Mouse (Mus musculus) T-helper 1 cell (primary cell): Measurements from ENCODE around the gene Gm10234.

Experiments used
- in situ Hi-C: fragments of 300-600 bp; cut with MboI, MseI; formaldehyde crosslinking; loops from one replicate; pipeline ENCODE4 v1.15.1; 2025; ENCODE audit warnings: high pct_unique_total_duplicates

Gene Gm10234

GRCm38 (mm10) chr6:95321812-95322211 lies at the start of gene Gm10234:
TSS of gene Gm10234 (plus strand) at chr6:95322112.
- in situ Hi-C loops: loop anchor here (5.0 kb wide), 1 partner anchor 1285 kb away; no protein-coding TSS in a partner anchor

- in situ Hi-C loops: no loop called here
Measured at GRCm38 (mm10) chr6:95277633-95278032, 44.3 kb upstream of the Gm10234 start.

- in situ Hi-C loops: no loop called here
Measured at GRCm38 (mm10) chr6:95296025-95296424, 25.9 kb upstream of the Gm10234 start.

DNA sequence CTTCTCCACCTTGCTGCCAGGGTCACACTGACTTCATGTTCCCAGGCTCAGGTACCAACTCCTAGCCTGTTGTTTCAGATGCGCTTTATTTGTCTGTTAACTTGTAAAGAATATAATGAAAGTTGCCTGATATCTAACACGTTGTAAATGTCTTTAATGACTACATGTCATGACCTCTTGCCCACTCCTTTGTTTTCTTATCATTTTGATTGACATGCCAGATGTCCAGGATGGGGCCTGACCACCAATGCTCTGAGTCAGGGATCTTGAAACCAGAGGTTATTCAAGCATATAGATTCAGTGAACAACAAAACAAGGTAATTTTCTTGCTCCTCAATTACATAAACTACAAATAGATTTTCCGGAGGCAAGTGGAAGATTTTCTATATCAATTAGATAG lies 23.5 kb upstream of the Gm10234 start:
- in situ Hi-C loops: no loop called here

DNA sequence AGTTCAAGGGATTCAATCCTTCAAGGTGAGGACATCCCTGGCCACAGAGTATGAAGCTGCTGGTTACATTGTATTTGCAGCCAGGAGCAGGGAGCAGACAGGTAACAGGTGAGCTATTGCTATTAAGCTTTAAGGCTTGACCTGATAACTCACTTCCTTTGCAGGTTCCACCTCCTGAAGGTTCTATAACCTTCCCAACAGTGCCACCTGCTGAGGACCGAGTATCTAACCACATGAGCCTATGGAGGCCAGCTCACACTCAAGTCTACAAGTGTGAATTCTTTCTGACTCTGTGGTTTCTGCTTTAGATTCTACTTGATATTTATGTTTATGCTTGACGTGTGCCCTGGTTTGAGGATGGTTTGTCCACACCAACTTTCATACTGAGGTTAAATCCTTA lies 21.3 kb upstream of the Gm10234 start:
- in situ Hi-C loops: no loop called here

DNA sequence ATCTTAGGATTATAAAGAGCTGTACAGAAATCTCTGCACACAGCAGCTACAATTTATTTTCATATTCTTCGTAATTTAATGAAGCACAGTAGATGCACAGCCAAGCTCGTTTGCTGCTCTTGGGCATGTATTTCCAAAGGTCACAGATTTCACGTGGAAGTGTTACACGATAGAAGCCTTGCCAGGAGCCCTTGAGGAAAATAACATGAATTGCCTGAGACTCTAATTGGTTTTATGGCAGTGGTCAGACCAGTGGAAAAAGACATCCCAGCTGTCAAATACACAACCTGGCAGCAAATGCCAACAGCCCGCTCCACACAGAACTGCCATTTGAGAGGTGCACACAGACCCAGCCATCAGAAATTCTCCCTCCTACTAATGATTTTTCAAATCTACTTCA lies 9.3 kb downstream of the Gm10234 start:
- in situ Hi-C loops: no loop called here

- in situ Hi-C loops: no loop called here
Measured at GRCm38 (mm10) chr6:95334781-95335180, 12.9 kb downstream of the Gm10234 start.

DNA sequence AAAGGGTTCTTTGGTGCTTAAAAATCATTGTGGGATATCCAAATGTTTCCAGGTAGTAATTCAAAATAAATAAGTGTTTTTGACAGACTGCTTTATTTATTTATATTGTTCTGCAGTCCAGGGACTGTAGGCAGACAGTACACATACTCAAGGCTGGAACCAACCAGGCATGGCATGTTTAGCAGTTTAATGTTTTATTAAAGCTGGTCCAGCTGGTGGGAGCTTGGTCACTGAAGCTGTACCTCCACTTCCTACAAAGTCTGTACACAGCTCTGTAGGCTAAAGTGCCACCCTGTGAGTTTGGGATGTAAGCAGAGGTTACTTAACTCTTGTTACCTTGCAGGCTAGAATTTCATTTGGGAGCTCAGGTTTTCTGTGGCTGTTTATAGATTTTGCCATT lies 27.5 kb downstream of the Gm10234 start:
- in situ Hi-C loops: no loop called here

GRCm38 (mm10) chr6:95353043-95353442 lies 31.1 kb downstream of the Gm10234 start:
- in situ Hi-C loops: loop anchor here (5.0 kb wide), 1 partner anchor 91 kb away; no protein-coding TSS in a partner anchor

DNA sequence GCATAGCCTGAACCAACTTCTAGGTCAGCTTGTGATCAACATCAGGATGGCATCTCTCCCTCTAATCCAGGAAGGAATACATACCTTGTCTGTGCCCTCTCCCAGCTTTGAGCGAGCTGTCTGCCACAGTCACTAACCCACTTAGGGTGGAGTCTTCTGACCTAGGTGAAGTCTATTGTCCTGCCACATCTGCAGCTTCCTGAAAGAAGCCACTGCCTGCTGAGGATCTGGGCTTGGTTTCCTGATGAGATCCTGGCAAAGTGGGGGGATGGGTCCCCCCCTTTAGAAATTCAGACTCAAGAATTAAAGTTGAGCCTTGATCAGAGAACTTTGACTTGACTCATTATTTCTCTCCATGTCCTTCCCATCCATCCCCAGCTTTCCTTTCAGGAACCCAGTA lies 32.0 kb downstream of the Gm10234 start:
- in situ Hi-C loops: loop anchor here (5.0 kb wide), 1 partner anchor 92 kb away; no protein-coding TSS in a partner anchor

GRCm38 (mm10) chr6:95360084-95360483 lies 38.2 kb downstream of the Gm10234 start:
- in situ Hi-C loops: no loop called here

DNA sequence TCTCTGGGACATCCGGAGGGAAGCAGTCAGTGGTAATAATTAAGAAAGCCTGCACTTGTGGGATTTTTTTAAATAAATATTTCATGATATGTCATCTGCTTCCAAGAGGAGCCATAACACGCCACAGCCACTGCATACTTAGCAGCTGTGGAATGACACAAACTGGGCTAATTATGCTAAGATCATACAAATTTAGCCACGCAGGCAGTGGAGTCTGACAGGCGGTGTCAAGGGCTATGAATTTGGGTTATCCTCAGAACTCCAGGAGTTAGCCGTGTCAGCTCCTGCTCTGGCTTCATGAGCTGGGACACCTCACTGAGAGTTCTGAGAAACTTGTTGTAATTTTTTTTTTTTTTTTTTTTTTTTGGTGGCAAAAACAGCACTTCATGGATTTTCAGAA lies 40.8 kb downstream of the Gm10234 start:
- in situ Hi-C loops: no loop called here

- in situ Hi-C loops: no loop called here
Measured at GRCm38 (mm10) chr6:95371811-95372210, 49.9 kb downstream of the Gm10234 start.
